In genomic region chr11:118912686-118913085, GRCm38 (mm10) we compare ENCODE assay signal across 24 mouse cellular contexts. TPM values are rescaled to one million over a fixed set of nuclear protein-coding genes. Genes with fewer than 3 reads are reported as not detected.
DNase-seq lines count a peak whose midpoint lies in the region; ATAC-seq and TF ChIP-seq lines count a peak whose summit lies in the region.
"Had no signal": no experiment of that assay in that cellular context is flagged by ENCODE, and none has a peak within 500 bp of the region (broad histone marks: within the 10 kb centered on the region; RNA-seq: fewer than 3 reads in every experiment).

No protein-coding gene starts in this region.

- no peaks in the 10 kb centered on the region for H3K27me3 ChIP-seq in forebrain, postnatal 0 days (ENCODE audit: insufficient read depth, low read length)
- H3K27me3 ChIP-seq in forebrain, embryonic 14.5 days (replicated peaks; ENCODE audit: control insufficient read depth, insufficient read depth, low read length), result 0 out of 2 replicates have a peak, but pooled peaks cover 5% of the 10 kb centered on the region
- peaks cover 37% of the 10 kb centered on the region for H3K27me3 ChIP-seq in intestine, embryonic 15.5 days (replicated peaks)

- no peak overlapping the region for H3K9ac ChIP-seq in forebrain, postnatal 0 days
- no peak overlapping the region for H3K9ac ChIP-seq in forebrain, embryonic 14.5 days (ENCODE audit: low read length)
- H3K9ac ChIP-seq in intestine, embryonic 15.5 days, result no peak overlapping the region
- H3K9ac ChIP-seq: embryonic facial prominence, embryonic 15.5 days; heart, embryonic 12.5 days had no signal

- H3K27ac ChIP-seq in forebrain, postnatal 0 days (ENCODE audit: low read depth, low read length), result peak overlapping the region; percentile 58; the same call in 1 of the 2 replicates
- no peak overlapping the region for H3K27ac ChIP-seq in forebrain, embryonic 14.5 days (ENCODE audit: low read depth, low read length)
- H3K27ac ChIP-seq in intestine, embryonic 15.5 days, result no peak overlapping the region
- H3K27ac ChIP-seq: embryonic facial prominence, embryonic 15.5 days; forebrain, embryonic 10.5 days; gastrocnemius, adult 2 months had no signal

- DNase-seq in cerebellum, adult 11 months, result peak; percentile 37
- DNase-seq in forebrain, postnatal 0 days, result no peak
- no peak for DNase-seq in forebrain, embryonic 14.5 days (ENCODE audit: low spot score)
- peak; percentile 57 for DNase-seq in brain, adult 2 months (ENCODE audit: low read depth, low spot score)
- DNase-seq in cerebellum, postnatal 14 days, result peak; percentile 60 to 69
- DNase-seq in urinary bladder, adult 2 months (ENCODE audit: low spot score), result no peak
- DNase-seq: adrenal gland, postnatal 10 days; B cell, adult 2 months; embryo, embryonic 11 days; gastrocnemius, adult 2 months; gastrocnemius, postnatal 25 days; kidney, adult 18-20 months had no signal

- 72% methylated on average over 6 of the region's 6 CpGs for WGBS in forebrain, postnatal 0 days
- WGBS in forebrain, embryonic 14.5 days, result 67% methylated on average over 6 of the region's 6 CpGs
- WGBS in intestine, embryonic 15.5 days, result 43% methylated on average over 6 of the region's 6 CpGs

- no peak overlapping the region for H3K4me2 ChIP-seq in forebrain, postnatal 0 days (ENCODE audit: low read depth)
- H3K4me2 ChIP-seq in forebrain, embryonic 14.5 days (ENCODE audit: low read length), result no peak overlapping the region
- no peak overlapping the region for H3K4me2 ChIP-seq in intestine, embryonic 15.5 days (replicated peaks)
- H3K4me2 ChIP-seq: embryonic facial prominence, embryonic 15.5 days; heart, embryonic 12.5 days had no signal

- H3K9me3 ChIP-seq in forebrain, postnatal 0 days (ENCODE audit: low read length), result no peaks in the 10 kb centered on the region
- H3K9me3 ChIP-seq in forebrain, embryonic 14.5 days (replicated peaks; ENCODE audit: control insufficient read depth, low read length), result no peaks in the 10 kb centered on the region
- H3K9me3 ChIP-seq in intestine, embryonic 15.5 days, result no peaks in the 10 kb centered on the region
- H3K9me3 ChIP-seq: embryonic facial prominence, embryonic 15.5 days; forebrain, embryonic 10.5 days; heart, embryonic 12.5 days had no signal

- no peak overlapping the region for H3K4me3 ChIP-seq in forebrain, postnatal 0 days (ENCODE audit: low read depth, low read length)
- H3K4me3 ChIP-seq in forebrain, embryonic 14.5 days (ENCODE audit: low read depth, low read length), result no peak overlapping the region
- no peak overlapping the region for H3K4me3 ChIP-seq in intestine, embryonic 15.5 days (replicated peaks)
- H3K4me3 ChIP-seq: embryonic facial prominence, embryonic 15.5 days; erythroblast, embryonic 14.5 days; forebrain, embryonic 10.5 days; gastrocnemius, adult 2 months; heart, embryonic 12.5 days had no signal

- H3K36me3 ChIP-seq in forebrain, postnatal 0 days (ENCODE audit: insufficient read depth), result no peaks in the 10 kb centered on the region
- no peaks in the 10 kb centered on the region for H3K36me3 ChIP-seq in forebrain, embryonic 14.5 days (ENCODE audit: control insufficient read depth, insufficient read depth, low read length)
- no peaks in the 10 kb centered on the region for H3K36me3 ChIP-seq in intestine, embryonic 15.5 days
- H3K36me3 ChIP-seq: embryonic facial prominence, embryonic 15.5 days; forebrain, embryonic 10.5 days; G1E; heart, embryonic 12.5 days had no signal

- ATAC-seq in cerebellum, adult (ENCODE audit: insufficient number of reproducible peaks, low FRiP score, low TSS enrichment), result no peak
- ATAC-seq in forebrain, postnatal 0 days, result no peak
- ATAC-seq in forebrain, embryonic 14.5 days, result no peak
- no peak for ATAC-seq in intestine, embryonic 15.5 days
- ATAC-seq: CD4-positive, CD25-positive, alpha-beta regulatory T cell, adult 4 months; hindbrain, embryonic 16.5 days; inflammation-experienced regulatory T-cells, adult 6 months had no signal

- no peak for TF ChIP-seq CTCF in forebrain, postnatal 0 days (IDR thresholded peaks at IDR 0.05; ENCODE audit: low read depth)

- peaks cover 21% of the 10 kb centered on the region for H3K4me1 ChIP-seq in forebrain, postnatal 0 days (ENCODE audit: insufficient read depth)
- H3K4me1 ChIP-seq in forebrain, embryonic 14.5 days (ENCODE audit: control insufficient read depth, insufficient read depth, low read length), result peaks cover 19% of the 10 kb centered on the region
- H3K4me1 ChIP-seq in intestine, embryonic 15.5 days (replicated peaks), result peaks cover 13% of the 10 kb centered on the region

RNA-seq across cellular contexts. Expression of gene Rbfox3, which starts 1.3 kb away (rescaled TPM):
- total RNA-seq in forebrain, postnatal 0 days (2014; rRNA removed), result 37.3 and 43.7 TPM in 2 replicates
- 72.7 and 82.3 TPM in 2 replicates for polyA plus RNA-seq in forebrain, postnatal 0 days (2015; fragmentation: Nextera tagmentation; extraction: Ambion mirVana)
- 28.2 and 32.3 TPM in 2 replicates for polyA plus RNA-seq in forebrain, embryonic 14.5 days (2014; fragmentation: Nextera tagmentation; extraction: Ambion mirVana)
- 1.2 and 1.5 TPM in 2 replicates for polyA plus RNA-seq in intestine, embryonic 15.5 days (2015; fragmentation: Nextera tagmentation; extraction: Ambion mirVana)
- polyA plus RNA-seq in urinary bladder, adult 2 months (2012; rRNA removed), result 23.3 and 61.3 TPM in 2 replicates
- total RNA-seq: common myeloid progenitor, adult 5-6 weeks; granulocyte monocyte progenitor cell, adult 5-6 weeks had no signal
- polyA plus RNA-seq: CD4-positive, CD25-positive, alpha-beta regulatory T cell, adult 4 months; G1E had no signal

Comparison
In these comparisons a context has a peak if more than half of its experiments do, and no peak if none do; other contexts are left out.
1. DNase-seq: peak in cerebellum, adult 11 months (single experiment), brain, adult 2 months (single experiment) and cerebellum, postnatal 14 days (2 of 2); none in forebrain, postnatal 0 days (single experiment), forebrain, embryonic 14.5 days (single experiment) and urinary bladder, adult 2 months (single experiment).